Mouse (Mus musculus): ENCODE measurements around the gene Hnrnpdl.

Hnrnpdl gene

GRCm38 (mm10) chr5:100039602-100040142 is at the start of gene Hnrnpdl, which contains the start of gene Enoph1:
Hnrnpdl (minus strand) TSS chr5:100039664.
Enoph1 (plus strand) TSS chr5:100039985.
- DNase-seq (ENCODE audit: low spot score) = peak; percentile 88

- DNase-seq (ENCODE audit: low spot score) = no peak
Measured at GRCm38 (mm10) chr5:100085097-100085496, 45.6 kb upstream of the Hnrnpdl start.

- no peak for DNase-seq (ENCODE audit: low spot score)
Measured at GRCm38 (mm10) chr5:100083953-100084562, 44.6 kb upstream of the Hnrnpdl start.

GRCm38 (mm10) chr5:100082006-100082405 is 42.5 kb upstream of the Hnrnpdl start:
- no peak for DNase-seq (ENCODE audit: low spot score)

- DNase-seq (ENCODE audit: low spot score) = no peak
Measured at GRCm38 (mm10) chr5:100079931-100080275, 40.4 kb upstream of the Hnrnpdl start.

- no peak for DNase-seq (ENCODE audit: low spot score)
Measured at GRCm38 (mm10) chr5:100079040-100079930, 39.8 kb upstream of the Hnrnpdl start.

- no peak for DNase-seq (ENCODE audit: low spot score)
Measured at GRCm38 (mm10) chr5:100074571-100074970, 35.1 kb upstream of the Hnrnpdl start.

- no peak for DNase-seq (ENCODE audit: low spot score)
Measured at GRCm38 (mm10) chr5:100072557-100072956, 33.1 kb upstream of the Hnrnpdl start.

GRCm38 (mm10) chr5:100071541-100071940 is 32.1 kb upstream of the Hnrnpdl start:
- no peak for DNase-seq (ENCODE audit: low spot score)

GRCm38 (mm10) chr5:100070255-100070654 is 30.8 kb upstream of the Hnrnpdl start:
- DNase-seq (ENCODE audit: low spot score) = peak; percentile 80

GRCm38 (mm10) chr5:100069526-100069925 is 30.1 kb upstream of the Hnrnpdl start:
- DNase-seq (ENCODE audit: low spot score) = no peak

GRCm38 (mm10) chr5:100067579-100067978 is 28.1 kb upstream of the Hnrnpdl start:
- no peak for DNase-seq (ENCODE audit: low spot score)

- no peak for DNase-seq (ENCODE audit: low spot score)
Measured at GRCm38 (mm10) chr5:100060876-100061275, 21.4 kb upstream of the Hnrnpdl start.

- no peak for DNase-seq (ENCODE audit: low spot score)
Measured at GRCm38 (mm10) chr5:100059326-100059725, 19.9 kb upstream of the Hnrnpdl start.

GRCm38 (mm10) chr5:100058729-100059128 is 19.3 kb upstream of the Hnrnpdl start:
- DNase-seq (ENCODE audit: low spot score) = no peak

GRCm38 (mm10) chr5:100057461-100058209 is 18.2 kb upstream of the Hnrnpdl start:
- no peak for DNase-seq (ENCODE audit: low spot score)

- DNase-seq (ENCODE audit: low spot score) = no peak
Measured at GRCm38 (mm10) chr5:100055866-100056369, 16.5 kb upstream of the Hnrnpdl start.

GRCm38 (mm10) chr5:100054807-100055547 is 15.5 kb upstream of the Hnrnpdl start:
- no peak for DNase-seq (ENCODE audit: low spot score)

- no peak for DNase-seq (ENCODE audit: low spot score)
Measured at GRCm38 (mm10) chr5:100052728-100053127, 13.3 kb upstream of the Hnrnpdl start.

GRCm38 (mm10) chr5:100049904-100050303 is 10.4 kb upstream of the Hnrnpdl start:
- no peak for DNase-seq (ENCODE audit: low spot score)

GRCm38 (mm10) chr5:100047871-100048270 is 8.4 kb upstream of the Hnrnpdl start:
- DNase-seq (ENCODE audit: low spot score) = no peak
